Mouse (Mus musculus) heart, embryonic 12.5 days (tissue): ENCODE measurements around the gene Eefsec. TPM values are rescaled to one million over a fixed set of nuclear protein-coding genes. Genes with fewer than 3 reads are reported as not detected.

Source experiments
- ATAC-seq: fragments of 200-750 bp; cut with Nextera tagmentation; 2 replicates; pipeline ENCODE4 v1.8.0; 2017; ENCODE audit warnings: moderate TSS enrichment, moderate library complexity; ENCODE audit not compliant: insufficient number of reproducible peaks, low FRiP score
- H3K27ac ChIP-seq: fragments of 300-500 bp; sonication (generic); 2 replicates; pipeline ENCODE4 v1.5.1; 2016; ENCODE audit warnings: mild to moderate bottlenecking, moderate library complexity; ENCODE audit not compliant: poor library complexity, severe bottlenecking
- H3K27me3 ChIP-seq: fragments of 300-500 bp; sonication (generic); replicated peaks from 2 replicates; pipeline ENCODE4 v1.6.1; 2016; ENCODE audit warnings: mild to moderate bottlenecking, moderate library complexity
- H3K36me3 ChIP-seq: fragments of 300-500 bp; sonication (generic); 2 replicates; pipeline ENCODE4 v1.6.1; 2016; ENCODE audit warnings: mild to moderate bottlenecking, moderate library complexity
- H3K4me1 ChIP-seq: fragments of 300-500 bp; sonication (generic); replicated peaks from 2 replicates; pipeline ENCODE4 v1.6.1; 2016; ENCODE audit warnings: mild to moderate bottlenecking
- H3K4me2 ChIP-seq: fragments of 300-500 bp; sonication (generic); 2 replicates; pipeline ENCODE4 v1.6.1; 2016; ENCODE audit warnings: mild to moderate bottlenecking, moderate library complexity
- H3K4me3 ChIP-seq: fragments of 300-500 bp; sonication (generic); 2 replicates; pipeline ENCODE4 v1.5.1; 2016; ENCODE audit warnings: mild to moderate bottlenecking
- H3K9ac ChIP-seq: fragments of 300-500 bp; sonication (generic); 2 replicates; pipeline ENCODE4 v1.6.1; 2016; ENCODE audit warnings: mild to moderate bottlenecking, moderate library complexity
- H3K9me3 ChIP-seq: fragments of 300-500 bp; sonication (generic); replicated peaks from 2 replicates; pipeline ENCODE4 v1.6.1; 2016; ENCODE audit warnings: mild to moderate bottlenecking, moderate library complexity
- WGBS: fragments of 180-500 bp; shearing (Covaris S2); methylation state at CpG from one replicate; pipeline ENCODE4 v1.1.7; 2016; 5-methylcytosine and 5-hydroxymethylcytosine counted together
- polyA plus RNA-seq: library from polyadenylated mRNA; unstranded; fragments of >200 nt; fragmentation: Nextera tagmentation; extraction: Ambion mirVana; gene quantifications from 2 replicates; pipeline ENCODE4 v1.2.1, GENCODE M21; 2016

Eefsec gene
- polyA plus RNA-seq, 1 experiment from 2014 or later: 18.5 TPM

- H3K9me3 ChIP-seq: no peaks in the 10 kb centered on the region
- peaks cover 25% of the 10 kb centered on the region for H3K36me3 ChIP-seq
- ATAC-seq: peak; percentile 98
- H3K27me3 ChIP-seq: no peaks in the 10 kb centered on the region
- peak within 1 kb of the TSS; percentile 76 for H3K4me2 ChIP-seq
- H3K27ac ChIP-seq: no peak within 1 kb of the TSS
- peak within 1 kb of the TSS; percentile 68 for H3K4me3 ChIP-seq
- under 1% methylated on average over 42 of the region's 42 CpGs for WGBS
- H3K9ac ChIP-seq: peak within 1 kb of the TSS; percentile 84
- peaks cover 15% of the 10 kb centered on the region for H3K4me1 ChIP-seq
These were observed 19.0 kb upstream of the Eefsec start, which contains the start of gene Ruvbl1 for GRCm38 (mm10) chr6:88465181-88465920. Ruvbl1 (plus strand) TSS chr6:88465409.

- no peaks in the 10 kb centered on the region for H3K9me3 ChIP-seq
- no peak overlapping the region for H3K9ac ChIP-seq
- H3K4me1 ChIP-seq: no peaks in the 10 kb centered on the region
- WGBS: 56% methylated on average over 2 of the region's 2 CpGs
- no peaks in the 10 kb centered on the region for H3K36me3 ChIP-seq
- H3K4me3 ChIP-seq: no peak overlapping the region
- H3K27me3 ChIP-seq: peaks cover 5% of the 10 kb centered on the region; the same call in 1 of the 2 replicates
- no peak for ATAC-seq
- no peak overlapping the region for H3K27ac ChIP-seq
- H3K4me2 ChIP-seq: no peak overlapping the region
These were observed 8.2 kb upstream of the Eefsec start for GRCm38 (mm10) chr6:88454545-88454944.

GRCm38 (mm10) chr6:88447454-88447853, 1.1 kb upstream of the Eefsec start:
- no peaks in the 10 kb centered on the region for H3K36me3 ChIP-seq
- no peaks in the 10 kb centered on the region for H3K9me3 ChIP-seq
- no peak overlapping the region for H3K4me2 ChIP-seq
- no peak overlapping the region for H3K4me3 ChIP-seq
- H3K27ac ChIP-seq: no peak overlapping the region
- peaks cover 5% of the 10 kb centered on the region; the same call in 1 of the 2 replicates for H3K27me3 ChIP-seq
- no peak for ATAC-seq
- peaks cover 8% of the 10 kb centered on the region; the same call in 1 of the 2 replicates for H3K4me1 ChIP-seq
- H3K9ac ChIP-seq: no peak overlapping the region
- 56% methylated on average over 4 of the region's 4 CpGs for WGBS

- H3K4me3 ChIP-seq: peak overlapping the region; percentile 63
- H3K27me3 ChIP-seq: peaks cover 5% of the 10 kb centered on the region; the same call in 1 of the 2 replicates
- no peaks in the 10 kb centered on the region for H3K9me3 ChIP-seq
- no peaks in the 10 kb centered on the region for H3K36me3 ChIP-seq
- 10% methylated on average over 5 of the region's 5 CpGs for WGBS
- H3K27ac ChIP-seq: no peak overlapping the region
- no peak for ATAC-seq
- peak overlapping the region; percentile 77 for H3K4me2 ChIP-seq
- peak overlapping the region; percentile 77 for H3K9ac ChIP-seq
- peaks cover 13% of the 10 kb centered on the region for H3K4me1 ChIP-seq
These were observed 678 bp downstream of the Eefsec start for GRCm38 (mm10) chr6:88445661-88446060.

- Histone ChIP-seq H3K27me3 (0 out of 2 replicates have a peak, but pooled peaks cover 3% of the 10 kb centered on the region), H3K27ac (no peak overlapping the region), H3K4me3 (no peak overlapping the region), H3K9me3 (no peaks in the 10 kb centered on the region), H3K36me3 (no peaks in the 10 kb centered on the region), H3K4me1 (peaks cover 21% of the 10 kb centered on the region), H3K4me2 (no peak overlapping the region), H3K9ac (no peak overlapping the region)
- WGBS: 86% methylated on average over 7 of the region's 7 CpGs
- no peak for ATAC-seq
These were observed 2.1 kb downstream of the Eefsec start for GRCm38 (mm10) chr6:88444076-88444750.

- H3K4me1 ChIP-seq: peaks cover 21% of the 10 kb centered on the region
These were observed 2.9 kb downstream of the Eefsec start for GRCm38 (mm10) chr6:88443446-88443845.

GRCm38 (mm10) chr6:88442551-88442950, 3.8 kb downstream of the Eefsec start:
- H3K27ac ChIP-seq: no peak overlapping the region
- H3K4me1 ChIP-seq: peaks cover 21% of the 10 kb centered on the region
- H3K9ac ChIP-seq: no peak overlapping the region
- H3K4me3 ChIP-seq: no peak overlapping the region
- 81% methylated on average over 3 of the region's 3 CpGs for WGBS
- no peaks in the 10 kb centered on the region for H3K36me3 ChIP-seq
- no peak overlapping the region for H3K4me2 ChIP-seq
- no peak for ATAC-seq
- H3K9me3 ChIP-seq: no peaks in the 10 kb centered on the region
- H3K27me3 ChIP-seq: 0 out of 2 replicates have a peak, but pooled peaks cover 1% of the 10 kb centered on the region

More at GRCm38 (mm10) chr6:88443446-88443845, 2.9 kb downstream of the Eefsec start:
- H3K4me2 ChIP-seq: no peak overlapping the region
- no peak overlapping the region for H3K27ac ChIP-seq
- 0 out of 2 replicates have a peak, but pooled peaks cover 3% of the 10 kb centered on the region for H3K27me3 ChIP-seq
- no peak for ATAC-seq
- H3K9me3 ChIP-seq: no peaks in the 10 kb centered on the region
- no peaks in the 10 kb centered on the region for H3K36me3 ChIP-seq
- H3K4me3 ChIP-seq: no peak overlapping the region
- 74% methylated on average over 3 of the region's 3 CpGs for WGBS
- no peak overlapping the region for H3K9ac ChIP-seq

GRCm38 (mm10) chr6:88439056-88439455, 7.3 kb downstream of the Eefsec start:
- Histone ChIP-seq H3K27ac (no peak overlapping the region), H3K27me3 (no peaks in the 10 kb centered on the region), H3K4me3 (no peak overlapping the region), H3K9ac (no peak overlapping the region), H3K4me1 (peaks cover 15% of the 10 kb centered on the region), H3K4me2 (no peak overlapping the region), H3K36me3 (no peaks in the 10 kb centered on the region), H3K9me3 (no peaks in the 10 kb centered on the region)
- ATAC-seq: no peak
- 76% methylated on average over 4 of the region's 4 CpGs for WGBS

GRCm38 (mm10) chr6:88435609-88436008, 10.7 kb downstream of the Eefsec start:
- WGBS: 75% methylated on average over 7 of the region's 7 CpGs
- no peak for ATAC-seq

GRCm38 (mm10) chr6:88431202-88431601, 15.1 kb downstream of the Eefsec start:
- H3K9ac ChIP-seq: no peak overlapping the region
- peaks cover 19% of the 10 kb centered on the region; the same call in 1 of the 2 replicates for H3K4me1 ChIP-seq
- H3K27ac ChIP-seq: no peak overlapping the region
- ATAC-seq: peak; percentile 57
- H3K9me3 ChIP-seq: no peaks in the 10 kb centered on the region
- no peaks in the 10 kb centered on the region for H3K27me3 ChIP-seq
- no peak overlapping the region for H3K4me3 ChIP-seq
- H3K36me3 ChIP-seq: no peaks in the 10 kb centered on the region
- 10% methylated on average over 4 of the region's 4 CpGs for WGBS
- no peak overlapping the region for H3K4me2 ChIP-seq

More at GRCm38 (mm10) chr6:88435609-88436008, 10.7 kb downstream of the Eefsec start:
- no peak overlapping the region for H3K27ac ChIP-seq
- no peak overlapping the region for H3K4me3 ChIP-seq
- no peak overlapping the region for H3K9ac ChIP-seq
- no peaks in the 10 kb centered on the region for H3K36me3 ChIP-seq
- H3K9me3 ChIP-seq: no peaks in the 10 kb centered on the region
- H3K4me1 ChIP-seq: peaks cover 12% of the 10 kb centered on the region
- no peak overlapping the region for H3K4me2 ChIP-seq
- no peaks in the 10 kb centered on the region for H3K27me3 ChIP-seq

GRCm38 (mm10) chr6:88416130-88416758, 30.1 kb downstream of the Eefsec start:
- Histone ChIP-seq H3K4me2 (no peak overlapping the region), H3K27me3 (no peaks in the 10 kb centered on the region), H3K4me1 (peaks cover 24% of the 10 kb centered on the region), H3K9me3 (no peaks in the 10 kb centered on the region), H3K4me3 (no peak overlapping the region), H3K9ac (no peak overlapping the region), H3K36me3 (no peaks in the 10 kb centered on the region), H3K27ac (no peak overlapping the region)
- WGBS: 66% methylated on average over 7 of the region's 7 CpGs
- ATAC-seq: no peak
